Mouse (Mus musculus) heart, embryonic 14.5 days (tissue): ENCODE measurements around the gene Agbl4. TPM values are rescaled to one million over a fixed set of nuclear protein-coding genes. Genes with fewer than 3 reads are reported as not detected.
A peak's percentile ranks its signal among the peaks of the same experiment; 100 is the strongest.

Source experiments
- ATAC-seq: fragments of 200-750 bp; cut with Nextera tagmentation; 2 replicates; pipeline ENCODE4 v1.8.0; 2017; ENCODE audit warnings: low read depth, moderate TSS enrichment; ENCODE audit not compliant: insufficient number of reproducible peaks, insufficient read depth, low FRiP score
- H3K27ac ChIP-seq, 2 experiments: fragments of 200-500 bp in 1 of 2; fragments of 300-500 bp in 1 of 2; sonication (generic) in 1 of 2; replicated peaks in 1 of 2; 2 replicates each; pipeline ENCODE4 v1.5.1; 2012 to 2014; ENCODE audit warnings: low read depth in 2 of 2, low read length in 2 of 2, control low read depth in 1 of 2, mild to moderate bottlenecking in 1 of 2, mixed read lengths in 1 of 2; ENCODE audit not compliant: control insufficient read depth in 1 of 2, insufficient read depth in 1 of 2
- H3K27me3 ChIP-seq: fragments of 300-500 bp; sonication (generic); 2 replicates; pipeline ENCODE4 v1.6.1; 2014; ENCODE audit warnings: mild to moderate bottlenecking, low read length, control low read depth; ENCODE audit not compliant: control insufficient read depth, insufficient read depth
- H3K36me3 ChIP-seq: fragments of 300-500 bp; sonication (generic); 2 replicates; pipeline ENCODE4 v1.6.1; 2014; ENCODE audit warnings: mild to moderate bottlenecking, control low read depth, low read length, mixed read lengths; ENCODE audit not compliant: control insufficient read depth, insufficient read depth
- H3K4me1 ChIP-seq, 2 experiments: fragments of 200-500 bp in 1 of 2; fragments of 300-500 bp in 1 of 2; sonication (generic) in 1 of 2; 2 replicates each; pipeline ENCODE4 v1.6.1; 2012 to 2014; ENCODE audit warnings: low read length in 2 of 2, control low read depth in 1 of 2, mixed read lengths in 1 of 2; ENCODE audit not compliant: control insufficient read depth in 2 of 2, insufficient read depth in 2 of 2
- H3K4me2 ChIP-seq: fragments of 300-500 bp; sonication (generic); 2 replicates; pipeline ENCODE4 v1.6.1; 2014; ENCODE audit warnings: mild to moderate bottlenecking, low read length
- H3K4me3 ChIP-seq, 2 experiments: fragments of 200-500 bp in 1 of 2; fragments of 300-500 bp in 1 of 2; sonication (generic) in 1 of 2; 2 replicates each; pipeline ENCODE4 v1.5.1; 2012 to 2014; ENCODE audit warnings: low read length in 2 of 2, mild to moderate bottlenecking in 2 of 2, control low read depth in 1 of 2, low read depth in 1 of 2, moderate library complexity in 1 of 2; ENCODE audit not compliant: control insufficient read depth in 1 of 2, insufficient read depth in 1 of 2
- H3K9ac ChIP-seq: fragments of 300-500 bp; sonication (generic); 2 replicates; pipeline ENCODE4 v1.6.1; 2014; ENCODE audit warnings: mild to moderate bottlenecking, low read length
- H3K9me3 ChIP-seq: fragments of 300-500 bp; sonication (generic); 2 replicates; pipeline ENCODE4 v1.6.1; 2016; ENCODE audit warnings: low read length, control low read depth; ENCODE audit not compliant: control insufficient read depth
- WGBS: fragments of 180-500 bp; shearing (Covaris S2); extraction: QIAGEN DNeasy Blood & Tissue Kit; methylation state at CpG from one replicate; pipeline ENCODE4 v1.1.7; 2014; 5-methylcytosine and 5-hydroxymethylcytosine counted together
- polyA plus RNA-seq: library from polyadenylated mRNA; unstranded; fragments of >200 nt; fragmentation: Nextera tagmentation; extraction: Ambion mirVana; gene quantifications from 2 replicates; pipeline ENCODE4 v1.2.1, GENCODE M21; 2014

Gene Agbl4
- polyA plus RNA-seq, 1 experiment from 2014 or later = 1.1 TPM

DNA sequence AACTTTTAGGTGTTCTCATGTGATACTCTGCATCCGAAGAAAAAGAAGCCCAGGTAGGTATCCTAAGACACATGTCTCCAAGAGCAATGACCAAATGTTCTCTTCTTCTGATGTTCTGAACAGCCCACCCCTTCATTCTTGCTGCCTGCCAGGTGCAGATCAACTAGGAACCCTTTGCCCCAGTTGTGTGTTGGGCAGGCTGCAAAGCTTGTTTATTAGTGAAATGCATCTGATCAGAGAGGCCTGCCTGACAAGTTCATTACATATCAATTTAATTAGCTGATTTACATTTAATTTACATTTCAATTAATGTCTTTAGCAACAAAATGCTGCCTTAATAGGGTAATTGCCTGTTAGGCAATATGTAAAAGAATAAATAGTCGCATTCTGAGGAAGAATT lies 1288.5 kb downstream of the Agbl4 start:
- no peak overlapping the region for H3K9ac ChIP-seq
- WGBS = 81% methylated on average over 2 of the region's 2 CpGs
- no peak for ATAC-seq
- H3K27ac ChIP-seq = no peak overlapping the region
- peaks cover 5 to 7% of the 10 kb centered on the region in 2 experiments; a peak in 3 of 4 replicates for H3K4me1 ChIP-seq
- H3K9me3 ChIP-seq = no peaks in the 10 kb centered on the region
- H3K27me3 ChIP-seq = no peaks in the 10 kb centered on the region
- no peak overlapping the region for H3K4me3 ChIP-seq
- no peaks in the 10 kb centered on the region for H3K36me3 ChIP-seq
- H3K4me2 ChIP-seq = no peak overlapping the region

- no peaks in the 10 kb centered on the region for H3K36me3 ChIP-seq
- H3K9ac ChIP-seq = peak overlapping the region; percentile 22; the same call in 1 of the 2 replicates
- H3K4me2 ChIP-seq = peak overlapping the region; percentile 76
- no peak overlapping the region for H3K27ac ChIP-seq
- no peak for ATAC-seq
- peak overlapping the region; percentile 17 to 29; a peak in 2 of 4 replicates for H3K4me3 ChIP-seq
- peaks cover 7 to 11% of the 10 kb centered on the region in 2 experiments; a peak in 3 of 4 replicates for H3K4me1 ChIP-seq
- no peaks in the 10 kb centered on the region for H3K9me3 ChIP-seq
- no peaks in the 10 kb centered on the region for H3K27me3 ChIP-seq
- 8% methylated on average over 9 of the region's 9 CpGs for WGBS
Observed at GRCm38 (mm10) chr4:111686951-111687350, 1289.5 kb downstream of the Agbl4 start.

- H3K4me3 ChIP-seq = peak overlapping the region; percentile 19 to 29; a peak in 3 of 4 replicates
- H3K36me3 ChIP-seq = no peaks in the 10 kb centered on the region
- 10% methylated on average over 6 of the region's 6 CpGs for WGBS
- H3K4me2 ChIP-seq = peak overlapping the region; percentile 76
- H3K27me3 ChIP-seq = no peaks in the 10 kb centered on the region
- peaks cover 7 to 11% of the 10 kb centered on the region in 2 experiments; a peak in 3 of 4 replicates for H3K4me1 ChIP-seq
- H3K27ac ChIP-seq = no peak overlapping the region
- no peak for ATAC-seq
- H3K9me3 ChIP-seq = no peaks in the 10 kb centered on the region
- H3K9ac ChIP-seq = peak overlapping the region; percentile 51; the same call in 1 of the 2 replicates
Observed at GRCm38 (mm10) chr4:111687613-111688012, 1290.2 kb downstream of the Agbl4 start.

DNA sequence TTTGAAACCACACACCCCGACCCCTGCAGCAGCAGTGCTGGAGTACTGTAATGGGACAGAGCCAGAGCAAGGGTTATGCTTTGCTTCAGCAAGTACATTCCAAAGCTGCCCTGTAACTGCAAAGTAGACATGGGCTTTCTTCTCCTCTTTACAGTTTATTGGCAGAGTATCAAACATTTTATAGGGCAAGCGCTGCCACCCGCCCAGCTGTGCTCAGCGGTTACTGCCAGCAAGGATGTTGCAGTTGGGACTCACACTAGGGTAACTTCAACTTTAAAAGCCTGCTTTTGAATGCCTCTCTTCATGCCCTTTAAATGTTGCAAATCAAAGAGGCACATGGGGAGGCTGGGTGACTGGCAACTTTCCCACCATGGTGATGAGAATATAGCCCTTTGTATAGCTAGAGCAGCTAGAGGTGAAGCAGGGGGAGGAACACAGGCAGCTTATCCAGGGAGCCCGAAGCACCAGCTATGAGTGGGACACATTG lies 1293.6 kb downstream of the Agbl4 start:
- WGBS = 41% methylated on average over 5 of the region's 5 CpGs
- Histone ChIP-seq H3K4me1 (peaks cover 7 to 11% of the 10 kb centered on the region in 2 experiments; a peak in 3 of 4 replicates), H3K27ac (peak overlapping the region in 1 of 2 experiments; percentile 4; a peak in 2 of 4 replicates), H3K9me3 (no peaks in the 10 kb centered on the region), H3K4me3 (no peak overlapping the region), H3K27me3 (no peaks in the 10 kb centered on the region), H3K4me2 (no peak overlapping the region; the same call in 1 of the 2 replicates), H3K9ac (no peak overlapping the region), H3K36me3 (no peaks in the 10 kb centered on the region)
- 0 out of 2 replicates have a peak, but pooled peaks have one; percentile 75 for ATAC-seq

GRCm38 (mm10) chr4:111701381-111701780 lies 1303.9 kb downstream of the Agbl4 start:
- H3K4me2 ChIP-seq = no peak overlapping the region
- 31% methylated on average over 1 of the region's 1 CpGs for WGBS
- no peak overlapping the region for H3K9ac ChIP-seq
- no peaks in the 10 kb centered on the region for H3K36me3 ChIP-seq
- no peak overlapping the region for H3K4me3 ChIP-seq
- H3K27me3 ChIP-seq = no peaks in the 10 kb centered on the region
- H3K4me1 ChIP-seq = 0 out of 4 replicates have a peak, but pooled peaks cover 0 to 4% of the 10 kb centered on the region in 2 experiments
- H3K27ac ChIP-seq = no peak overlapping the region
- H3K9me3 ChIP-seq = no peaks in the 10 kb centered on the region
- ATAC-seq = no peak

- ATAC-seq = no peak
- Histone ChIP-seq H3K36me3 (no peaks in the 10 kb centered on the region), H3K9ac (no peak overlapping the region), H3K4me1 (0 out of 4 replicates have a peak, but pooled peaks cover 0 to 4% of the 10 kb centered on the region in 2 experiments), H3K27ac (no peak overlapping the region), H3K27me3 (no peaks in the 10 kb centered on the region), H3K9me3 (no peaks in the 10 kb centered on the region), H3K4me2 (no peak overlapping the region), H3K4me3 (no peak overlapping the region)
- 91% methylated on average over 2 of the region's 2 CpGs for WGBS
Observed at GRCm38 (mm10) chr4:111704126-111704525, 1306.7 kb downstream of the Agbl4 start.

- no peak for ATAC-seq
- Histone ChIP-seq H3K4me1 (0 out of 4 replicates have a peak, but pooled peaks cover 0 to 4% of the 10 kb centered on the region in 2 experiments), H3K9me3 (no peaks in the 10 kb centered on the region), H3K9ac (no peak overlapping the region), H3K27me3 (no peaks in the 10 kb centered on the region), H3K36me3 (no peaks in the 10 kb centered on the region), H3K4me3 (no peak overlapping the region), H3K4me2 (no peak overlapping the region), H3K27ac (no peak overlapping the region)
- 77% methylated on average over 3 of the region's 3 CpGs for WGBS
Observed at GRCm38 (mm10) chr4:111704975-111705374, 1307.5 kb downstream of the Agbl4 start.
